Mouse (Mus musculus) embryonic facial prominence, embryonic 11.5 days (tissue): ENCODE results near the gene H2-Q10. TPM values are rescaled to one million over a fixed set of nuclear protein-coding genes. Genes with fewer than 3 reads are reported as not detected.
"Not testable (repeated sequence)": the region's sequence is repeated elsewhere in the genome, so short reads cannot be mapped to it uniquely, and the experiment has no call there.

Experiments used
- ATAC-seq: fragments of 200-750 bp; cut with Nextera tagmentation; replicated peaks from 2 replicates; pipeline ENCODE4 v1.8.0; 2017; ENCODE audit warnings: low read depth; ENCODE audit not compliant: insufficient number of reproducible peaks, low FRiP score, low TSS enrichment
- DNase-seq: peaks from one replicate; pipeline ENCODE4 v3.0.0-alpha.2; 2015; ENCODE audit warnings: low spot score
- H3K27ac ChIP-seq: fragments of 300-500 bp; sonication (generic); replicated peaks from 2 replicates; pipeline ENCODE4 v1.5.1; 2014; ENCODE audit warnings: mild to moderate bottlenecking, low read depth, low read length, control low read depth
- H3K27me3 ChIP-seq: fragments of 300-500 bp; sonication (generic); 2 replicates; pipeline ENCODE4 v1.6.1; 2014; ENCODE audit warnings: mild to moderate bottlenecking, low read length, moderate library complexity, mixed read lengths; ENCODE audit not compliant: control insufficient read depth, insufficient read depth
- H3K36me3 ChIP-seq: fragments of 300-500 bp; sonication (generic); replicated peaks from 2 replicates; pipeline ENCODE4 v1.6.1; 2014; ENCODE audit warnings: low read depth, mild to moderate bottlenecking, low read length, moderate library complexity, mixed read lengths; ENCODE audit not compliant: control insufficient read depth, insufficient read depth
- H3K4me1 ChIP-seq: fragments of 300-500 bp; sonication (generic); 2 replicates; pipeline ENCODE4 v1.6.1; 2014; ENCODE audit warnings: low read length, mixed read lengths; ENCODE audit not compliant: control insufficient read depth, insufficient read depth
- H3K4me2 ChIP-seq: fragments of 300-500 bp; sonication (generic); 2 replicates; pipeline ENCODE4 v1.6.1; 2014; ENCODE audit warnings: low read depth, mild to moderate bottlenecking, control low read depth, low read length, moderate library complexity
- H3K4me3 ChIP-seq: fragments of 300-500 bp; sonication (generic); 2 replicates; pipeline ENCODE4 v1.5.1; 2014; ENCODE audit warnings: low read depth, low read length, control low read depth
- H3K9ac ChIP-seq: fragments of 300-500 bp; sonication (generic); replicated peaks from 2 replicates; pipeline ENCODE4 v1.6.1; 2014; ENCODE audit warnings: mild to moderate bottlenecking, control low read depth, low read length
- H3K9me3 ChIP-seq: fragments of 300-500 bp; sonication (generic); replicated peaks from 2 replicates; pipeline ENCODE4 v1.6.1; 2016; ENCODE audit warnings: mild to moderate bottlenecking, low read length, inconsistent platforms, mixed read lengths; ENCODE audit not compliant: control insufficient read depth
- WGBS: fragments of 180-500 bp; shearing (Covaris S2); extraction: QIAGEN DNeasy Blood & Tissue Kit; methylation state at CpG from one replicate; pipeline ENCODE4 v1.1.7; 2014; 5-methylcytosine and 5-hydroxymethylcytosine counted together
- polyA plus RNA-seq: library from polyadenylated mRNA; unstranded; fragments of >200 nt; fragmentation: Nextera tagmentation; extraction: Ambion mirVana; gene quantifications from 2 replicates; pipeline ENCODE4 v1.2.1, GENCODE M21; 2014

The H2-Q10 gene
- polyA plus RNA-seq, 1 experiment from 2014 or later = 0.18 TPM

GRCm38 (mm10) chr17:35425474-35425873 is 44.4 kb upstream of the H2-Q10 start:
- H3K27ac ChIP-seq, H3K9ac ChIP-seq, H3K4me1 ChIP-seq, H3K9me3 ChIP-seq, ATAC-seq, H3K36me3 ChIP-seq, H3K27me3 ChIP-seq: not testable (repeated sequence)
- WGBS = 12% methylated on average over 28 of the region's 28 CpGs
- H3K4me3 ChIP-seq = peak overlapping the region; percentile 33; the same call in 1 of the 2 replicates
- H3K4me2 ChIP-seq = peak overlapping the region; percentile 55; the same call in 1 of the 2 replicates
- peak; percentile 23 for DNase-seq

- not testable (repeated sequence) for H3K27me3 ChIP-seq, H3K9ac ChIP-seq, H3K36me3 ChIP-seq, H3K27ac ChIP-seq, ATAC-seq, DNase-seq, H3K4me3 ChIP-seq, H3K9me3 ChIP-seq, H3K4me1 ChIP-seq, H3K4me2 ChIP-seq
- 80% methylated on average over 6 of the region's 6 CpGs for WGBS
Observed at GRCm38 (mm10) chr17:35428883-35429282, 41.0 kb upstream of the H2-Q10 start.

GRCm38 (mm10) chr17:35430671-35431070 is 39.2 kb upstream of the H2-Q10 start:
- H3K9me3 ChIP-seq, ATAC-seq, H3K4me1 ChIP-seq, DNase-seq, H3K36me3 ChIP-seq, H3K27me3 ChIP-seq, H3K27ac ChIP-seq, H3K4me2 ChIP-seq, H3K4me3 ChIP-seq, H3K9ac ChIP-seq: not testable (repeated sequence)
- WGBS = 77% methylated on average over 6 of the region's 6 CpGs

- not testable (repeated sequence) for H3K4me3 ChIP-seq, H3K9me3 ChIP-seq, H3K27me3 ChIP-seq, ATAC-seq, H3K27ac ChIP-seq, DNase-seq, H3K4me1 ChIP-seq, H3K9ac ChIP-seq, H3K4me2 ChIP-seq, H3K36me3 ChIP-seq
- 90% methylated on average over 3 of the region's 3 CpGs for WGBS
Observed at GRCm38 (mm10) chr17:35432167-35432566, 37.7 kb upstream of the H2-Q10 start.

- peak; percentile 70 for DNase-seq
- H3K36me3 ChIP-seq, H3K9me3 ChIP-seq, H3K4me2 ChIP-seq, H3K4me1 ChIP-seq, H3K27ac ChIP-seq, H3K4me3 ChIP-seq, H3K27me3 ChIP-seq, ATAC-seq, H3K9ac ChIP-seq: not testable (repeated sequence)
- WGBS = 7% methylated on average over 8 of the region's 8 CpGs
Observed at GRCm38 (mm10) chr17:35434836-35435235, 35.1 kb upstream of the H2-Q10 start.

- H3K9me3 ChIP-seq, H3K27ac ChIP-seq, DNase-seq, H3K4me1 ChIP-seq, H3K4me3 ChIP-seq, H3K9ac ChIP-seq, H3K36me3 ChIP-seq, H3K4me2 ChIP-seq, ATAC-seq, H3K27me3 ChIP-seq: not testable (repeated sequence)
- 77% methylated on average over 3 of the region's 3 CpGs for WGBS
Observed at GRCm38 (mm10) chr17:35435577-35435976, 34.3 kb upstream of the H2-Q10 start.

- H3K9ac ChIP-seq, H3K27ac ChIP-seq, DNase-seq, H3K4me3 ChIP-seq, H3K4me2 ChIP-seq, H3K27me3 ChIP-seq, H3K4me1 ChIP-seq, H3K36me3 ChIP-seq, ATAC-seq, H3K9me3 ChIP-seq: not testable (repeated sequence)
- 71% methylated on average over 1 of the region's 1 CpGs for WGBS
Observed at GRCm38 (mm10) chr17:35437386-35437936, 32.4 kb upstream of the H2-Q10 start.

- H3K9ac ChIP-seq, H3K4me2 ChIP-seq, H3K27me3 ChIP-seq, DNase-seq, ATAC-seq, H3K27ac ChIP-seq, H3K4me3 ChIP-seq, H3K36me3 ChIP-seq, H3K9me3 ChIP-seq, H3K4me1 ChIP-seq: not testable (repeated sequence)
- WGBS = 62% methylated on average over 1 of the region's 3 CpGs
Observed at GRCm38 (mm10) chr17:35438395-35438794, 31.5 kb upstream of the H2-Q10 start.
